16 mouse cellular contexts compared by ENCODE assay signal in genomic region chr2:136686195-136686594, GRCm38 (mm10). TPM values are rescaled to one million over a fixed set of nuclear protein-coding genes. Genes with fewer than 3 reads are reported as not detected.
DNase-seq lines count a peak whose midpoint lies in the region; ATAC-seq and TF ChIP-seq lines count a peak whose summit lies in the region.
"Had no signal": no experiment of that assay in that cellular context is flagged by ENCODE, and none has a peak within 500 bp of the region (broad histone marks: within the 10 kb centered on the region; RNA-seq: fewer than 3 reads in every experiment).

No protein-coding gene starts in this region.

- H3K9me3 ChIP-seq in embryonic facial prominence, embryonic 14.5 days (ENCODE audit: control insufficient read depth, low read length), result no peaks in the 10 kb centered on the region
- H3K9me3 ChIP-seq in embryonic facial prominence, embryonic 10.5 days, result no peaks in the 10 kb centered on the region
- H3K9me3 ChIP-seq in heart, embryonic 15.5 days (replicated peaks), result no peaks in the 10 kb centered on the region
- H3K9me3 ChIP-seq: limb, embryonic 13.5 days; midbrain, embryonic 13.5 days; neural tube, embryonic 15.5 days had no signal

- 35% methylated on average over 3 of the region's 3 CpGs for WGBS in embryonic facial prominence, embryonic 14.5 days
- WGBS in embryonic facial prominence, embryonic 10.5 days, result 90% methylated on average over 3 of the region's 3 CpGs
- WGBS in heart, embryonic 15.5 days, result 14% methylated on average over 3 of the region's 3 CpGs

- ATAC-seq in embryonic facial prominence, embryonic 14.5 days (ENCODE audit: low read depth), result 0 out of 2 replicates have a peak, but pooled peaks have one; percentile 41
- ATAC-seq in heart, embryonic 15.5 days (replicated peaks; ENCODE audit: insufficient number of reproducible peaks, insufficient read depth, low FRiP score, low read depth), result peak; percentile 79
- ATAC-seq: activated CD4-positive, CD25-positive, alpha-beta regulatory T cell, adult 4 months; lung, postnatal 0 days; midbrain, embryonic 13.5 days had no signal

- DNase-seq in embryonic facial prominence, embryonic 14.5 days (ENCODE audit: low spot score), result peak; percentile 61
- no peak for DNase-seq in embryonic facial prominence, embryonic 10.5 days (ENCODE audit: low spot score)
- peak in 1 of 2 experiments; percentile 23 for DNase-seq in layer of hippocampus, adult 2 months (ENCODE audit: low spot score in 2 of 2)
- no peak for DNase-seq in layer of hippocampus, adult 18-20 months (ENCODE audit: low spot score in 2 of 2)
- peak; percentile 89 for DNase-seq in cerebellum, adult 11 months
- no peak for DNase-seq in spleen, postnatal 4 days (ENCODE audit: low spot score in 2 of 2)
- DNase-seq in spleen, postnatal 36 days (ENCODE audit: low spot score in 2 of 2), result no peak
- DNase-seq: right cerebral cortex, postnatal 25 days; thymus, adult 2 months had no signal

- H3K4me1 ChIP-seq in embryonic facial prominence, embryonic 14.5 days (ENCODE audit: control insufficient read depth, insufficient read depth, low read length), result no peaks in the 10 kb centered on the region
- no peaks in the 10 kb centered on the region for H3K4me1 ChIP-seq in embryonic facial prominence, embryonic 10.5 days
- peaks cover 37% of the 10 kb centered on the region for H3K4me1 ChIP-seq in heart, embryonic 15.5 days (replicated peaks)
- H3K4me1 ChIP-seq: limb, embryonic 13.5 days; midbrain, embryonic 13.5 days; neural tube, embryonic 15.5 days had no signal

- no peak overlapping the region for H3K9ac ChIP-seq in embryonic facial prominence, embryonic 14.5 days (ENCODE audit: low read depth, low read length)
- H3K9ac ChIP-seq in heart, embryonic 15.5 days, result no peak overlapping the region
- H3K9ac ChIP-seq: limb, embryonic 13.5 days; midbrain, embryonic 13.5 days; neural tube, embryonic 15.5 days had no signal

- H3K36me3 ChIP-seq in embryonic facial prominence, embryonic 14.5 days (ENCODE audit: control insufficient read depth, insufficient read depth, low read length), result no peaks in the 10 kb centered on the region
- no peaks in the 10 kb centered on the region for H3K36me3 ChIP-seq in embryonic facial prominence, embryonic 10.5 days (replicated peaks)
- no peaks in the 10 kb centered on the region for H3K36me3 ChIP-seq in heart, embryonic 15.5 days
- H3K36me3 ChIP-seq: limb, embryonic 13.5 days; midbrain, embryonic 13.5 days; neural tube, embryonic 15.5 days had no signal

- H3K27ac ChIP-seq in embryonic facial prominence, embryonic 14.5 days (replicated peaks; ENCODE audit: low read depth, low read length), result no peak overlapping the region
- H3K27ac ChIP-seq in embryonic facial prominence, embryonic 10.5 days (replicated peaks), result no peak overlapping the region
- H3K27ac ChIP-seq in layer of hippocampus, adult 2 months, result peak overlapping the region; percentile 37; the same call in 1 of the 2 replicates
- peak overlapping the region; percentile 78 for H3K27ac ChIP-seq in heart, embryonic 15.5 days
- H3K27ac ChIP-seq: limb, embryonic 13.5 days; midbrain, embryonic 13.5 days; neural tube, embryonic 15.5 days had no signal

- TF ChIP-seq CTCF in layer of hippocampus, adult 2 months (conservative IDR thresholded peaks at IDR 0.05), result no peak

- H3K27me3 ChIP-seq in embryonic facial prominence, embryonic 14.5 days (replicated peaks; ENCODE audit: control insufficient read depth, insufficient read depth, low read length), result no peaks in the 10 kb centered on the region
- no peaks in the 10 kb centered on the region for H3K27me3 ChIP-seq in embryonic facial prominence, embryonic 10.5 days (replicated peaks; ENCODE audit: low read depth, poor library complexity, severe bottlenecking)
- H3K27me3 ChIP-seq in heart, embryonic 15.5 days, result no peaks in the 10 kb centered on the region
- H3K27me3 ChIP-seq: limb, embryonic 13.5 days; midbrain, embryonic 13.5 days; neural tube, embryonic 15.5 days had no signal

- no peak overlapping the region for H3K4me3 ChIP-seq in embryonic facial prominence, embryonic 14.5 days (ENCODE audit: low read depth, low read length)
- H3K4me3 ChIP-seq in embryonic facial prominence, embryonic 10.5 days, result no peak overlapping the region
- no peak overlapping the region for H3K4me3 ChIP-seq in layer of hippocampus, adult 2 months
- H3K4me3 ChIP-seq in heart, embryonic 15.5 days, result no peak overlapping the region
- H3K4me3 ChIP-seq: limb, embryonic 13.5 days; midbrain, embryonic 13.5 days; neural tube, embryonic 15.5 days had no signal

- H3K4me2 ChIP-seq in embryonic facial prominence, embryonic 14.5 days (ENCODE audit: low read depth, low read length), result no peak overlapping the region
- no peak overlapping the region for H3K4me2 ChIP-seq in heart, embryonic 15.5 days
- H3K4me2 ChIP-seq: limb, embryonic 13.5 days; midbrain, embryonic 13.5 days; neural tube, embryonic 15.5 days had no signal

RNA-seq across cellular contexts. Expression of gene Snap25, which starts 27.1 kb away (rescaled TPM):
- 10.3 and 10.4 TPM in 2 replicates for polyA plus RNA-seq in embryonic facial prominence, embryonic 14.5 days (2014; fragmentation: Nextera tagmentation; extraction: Ambion mirVana)
- polyA plus RNA-seq in embryonic facial prominence, embryonic 10.5 days (2016; fragmentation: Nextera tagmentation; extraction: Ambion mirVana), result 12.5 and 14.7 TPM in 2 replicates
- 1,000 to 10,000 TPM; 2,121 to 2,268 TPM for total RNA-seq in layer of hippocampus, adult 2 months (2021)
- total RNA-seq in layer of hippocampus, adult 18-20 months (2021), result 1,000 to 10,000 TPM; 2,247 to 2,276 TPM
- polyA plus RNA-seq in heart, embryonic 15.5 days (2015; fragmentation: Nextera tagmentation; extraction: Ambion mirVana), result 0.59 and 3.9 TPM in 2 replicates
- total RNA-seq: gastrocnemius, adult 18-20 months had no signal

Comparison
In these comparisons a context has a peak if more than half of its experiments do, and no peak if none do; other contexts are left out.
1. DNase-seq: peak in embryonic facial prominence, embryonic 14.5 days (single experiment) and cerebellum, adult 11 months (single experiment); none in embryonic facial prominence, embryonic 10.5 days (single experiment), layer of hippocampus, adult 18-20 months (0 of 2), spleen, postnatal 4 days (0 of 2) and spleen, postnatal 36 days (0 of 2).
2. H3K27ac ChIP-seq: peak in layer of hippocampus, adult 2 months (single experiment) and heart, embryonic 15.5 days (single experiment); none in embryonic facial prominence, embryonic 14.5 days (single experiment) and embryonic facial prominence, embryonic 10.5 days (single experiment).